Mouse (Mus musculus): ENCODE results near the gene Notch3. TPM values are rescaled to one million over a fixed set of nuclear protein-coding genes. Genes with fewer than 3 reads are reported as not detected.

The Notch3 gene
- polyA plus RNA-seq, 1 experiment from 2014 or later, result 3.9 TPM

DNA sequence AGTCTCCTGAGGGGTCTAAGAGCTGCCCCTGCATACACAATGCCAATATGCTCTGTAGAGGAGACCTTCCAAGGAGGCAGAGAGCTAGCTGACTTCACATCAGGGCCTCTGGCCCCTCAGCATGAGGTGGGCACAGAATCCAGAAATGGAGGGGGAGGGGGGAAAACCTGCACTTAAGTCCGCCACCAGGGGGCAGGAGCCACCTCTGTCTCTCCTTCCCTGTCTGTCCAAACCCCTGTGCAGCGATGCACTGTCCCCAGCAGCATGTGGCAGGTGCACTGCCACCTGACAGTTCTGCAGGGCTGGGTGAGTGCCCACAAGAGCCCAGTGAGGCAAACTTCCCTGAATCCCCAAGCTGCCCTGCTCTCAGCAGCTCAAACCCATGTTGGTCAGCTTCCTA, 91.5 kb downstream of the Notch3 start:
- TF ChIP-seq CTCF (IDR thresholded peaks at IDR 0.05; ENCODE audit: low read depth) (peak; percentile 86), EP300 (optimal IDR thresholded peaks at IDR 0.05) (no peak)
- Histone ChIP-seq H3K9me3 (ENCODE audit: control insufficient read depth, low read length) (no peaks in the 10 kb centered on the region), H3K27me3 (ENCODE audit: control insufficient read depth, insufficient read depth, low read length) (no peaks in the 10 kb centered on the region), H3K9ac (ENCODE audit: low read length) (no peak overlapping the region), H3K4me3 (ENCODE audit: low read depth, low read length) (no peak overlapping the region), H3K36me3 (ENCODE audit: control insufficient read depth, insufficient read depth, low read length) (no peaks in the 10 kb centered on the region), H3K4me2 (replicated peaks; ENCODE audit: low read depth) (no peak overlapping the region), H3K4me1 (replicated peaks; ENCODE audit: control insufficient read depth, insufficient read depth) (no peaks in the 10 kb centered on the region), H3K27ac (replicated peaks) (no peak overlapping the region)
- WGBS, result 0% methylated on average over 1 of the region's 2 CpGs
- DNase-seq (ENCODE audit: low spot score) (peak; percentile 63), ATAC-seq (ENCODE audit: low FRiP score, low TSS enrichment) (peak; percentile 45; the same call in 1 of the 2 replicates)

DNA sequence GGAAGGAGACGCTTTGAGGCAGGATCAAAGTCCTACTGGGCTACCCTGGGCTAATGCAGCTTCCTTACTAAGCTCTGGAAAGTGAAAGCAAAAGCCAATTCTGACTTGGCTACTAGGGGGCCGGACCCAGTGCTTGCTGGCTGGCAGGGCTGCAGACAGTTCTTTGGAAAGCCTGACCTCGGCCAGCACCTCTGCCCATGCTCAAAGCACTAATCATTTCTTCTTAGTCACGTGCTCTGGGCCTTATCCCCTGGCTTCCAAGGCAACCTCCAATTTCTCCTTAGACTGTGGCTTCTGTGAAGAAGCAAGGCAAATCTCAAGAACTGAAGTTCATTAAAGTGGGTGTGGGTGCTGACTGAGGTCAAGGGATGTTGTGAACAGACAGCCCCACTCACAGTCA, 92.0 kb downstream of the Notch3 start:
- no peak overlapping the region for H3K27ac ChIP-seq (replicated peaks)
- TF ChIP-seq EP300 (optimal IDR thresholded peaks at IDR 0.05), result no peak
- no peak overlapping the region for H3K4me2 ChIP-seq (replicated peaks; ENCODE audit: low read depth)
- H3K4me3 ChIP-seq (ENCODE audit: low read depth, low read length), result no peak overlapping the region
- DNase-seq (ENCODE audit: low spot score) (no peak), ATAC-seq (ENCODE audit: low FRiP score, low TSS enrichment) (no peak)
- no peaks in the 10 kb centered on the region for H3K4me1 ChIP-seq (replicated peaks; ENCODE audit: control insufficient read depth, insufficient read depth)
- no peaks in the 10 kb centered on the region for H3K9me3 ChIP-seq (ENCODE audit: control insufficient read depth, low read length)
- H3K36me3 ChIP-seq (ENCODE audit: control insufficient read depth, insufficient read depth, low read length), result no peaks in the 10 kb centered on the region
- no peaks in the 10 kb centered on the region for H3K27me3 ChIP-seq (ENCODE audit: control insufficient read depth, insufficient read depth, low read length)
- no peak overlapping the region for H3K9ac ChIP-seq (ENCODE audit: low read length)
- 59% methylated on average over 4 of the region's 4 CpGs for WGBS

DNA sequence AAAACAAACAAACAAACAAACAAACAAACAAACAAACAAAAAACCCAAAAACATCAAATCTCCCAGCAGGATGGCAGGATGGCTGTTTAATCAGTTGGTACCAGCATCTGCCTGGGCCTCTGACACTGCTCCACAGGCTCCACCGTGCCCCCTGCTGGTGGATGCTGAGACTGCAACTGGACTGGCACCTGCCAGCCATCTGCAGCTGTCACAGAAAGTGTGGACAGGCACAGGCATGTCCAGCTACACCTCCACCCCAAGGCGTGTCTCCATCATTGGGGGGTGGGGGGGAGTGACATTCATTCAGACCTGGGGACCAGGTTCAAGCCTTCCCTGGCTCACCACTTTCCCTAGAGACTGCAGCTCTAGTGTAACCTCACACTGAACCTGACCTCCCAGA, 93.3 kb downstream of the Notch3 start:
- ATAC-seq (ENCODE audit: low FRiP score, low TSS enrichment) (no peak), DNase-seq (ENCODE audit: low spot score) (peak; percentile 86)
- 8% methylated on average over 2 of the region's 2 CpGs for WGBS

More for the DNA sequence above, 93.3 kb downstream of the Notch3 start:
- TF ChIP-seq CTCF (IDR thresholded peaks at IDR 0.05; ENCODE audit: low read depth) (peak; percentile 97), EP300 (optimal IDR thresholded peaks at IDR 0.05) (no peak)
- Histone ChIP-seq H3K27ac (replicated peaks) (no peak overlapping the region), H3K4me1 (replicated peaks; ENCODE audit: control insufficient read depth, insufficient read depth) (no peaks in the 10 kb centered on the region), H3K27me3 (ENCODE audit: control insufficient read depth, insufficient read depth, low read length) (no peaks in the 10 kb centered on the region), H3K4me3 (ENCODE audit: low read depth, low read length) (no peak overlapping the region), H3K36me3 (ENCODE audit: control insufficient read depth, insufficient read depth, low read length) (no peaks in the 10 kb centered on the region), H3K9ac (ENCODE audit: low read length) (no peak overlapping the region), H3K4me2 (replicated peaks; ENCODE audit: low read depth) (no peak overlapping the region), H3K9me3 (ENCODE audit: control insufficient read depth, low read length) (no peaks in the 10 kb centered on the region)

Other genes with a start within 250 kb of the Notch3 start
- 18.6 and 19.2 TPM in 2 replicates for gene Rrp1b, start 130.8 kb downstream of the Notch3 start, polyA plus RNA-seq (2015; fragmentation: Nextera tagmentation; extraction: Ambion mirVana)
- 0.41 and 0.52 TPM in 2 replicates for gene Hsf2bp, start 130.5 kb downstream of the Notch3 start, polyA plus RNA-seq (2015; fragmentation: Nextera tagmentation; extraction: Ambion mirVana)
- gene Ephx3, start 22.7 kb upstream of the Notch3 start, polyA plus RNA-seq (2015; fragmentation: Nextera tagmentation; extraction: Ambion mirVana), result 45.6 and 48.8 TPM in 2 replicates
- gene Brd4, start 117.9 kb upstream of the Notch3 start, polyA plus RNA-seq (2015; fragmentation: Nextera tagmentation; extraction: Ambion mirVana), result 28.6 and 29.9 TPM in 2 replicates
- 30.3 and 31.0 TPM in 2 replicates for gene Akap8, start 154.4 kb upstream of the Notch3 start, polyA plus RNA-seq (2015; fragmentation: Nextera tagmentation; extraction: Ambion mirVana)
- gene Akap8l, start 183.8 kb upstream of the Notch3 start, polyA plus RNA-seq (2015; fragmentation: Nextera tagmentation; extraction: Ambion mirVana), result 25.2 and 31.7 TPM in 2 replicates
- 9.6 and 13.4 TPM in 2 replicates for gene Wiz, start 222.6 kb upstream of the Notch3 start, polyA plus RNA-seq (2015; fragmentation: Nextera tagmentation; extraction: Ambion mirVana)
- 0.56 and 0.63 TPM in 2 replicates for gene Rasal3, start 236.7 kb upstream of the Notch3 start, polyA plus RNA-seq (2015; fragmentation: Nextera tagmentation; extraction: Ambion mirVana)